Mouse (Mus musculus) CH12.LX (cell line): ENCODE data around the gene Dcakd. TPM values are rescaled to one million over a fixed set of nuclear protein-coding genes. Genes with fewer than 3 reads are reported as not detected.

Source experiments
- DNase-seq: peaks from one replicate; pipeline ENCODE4 v3.0.0-alpha.2; 2013; ENCODE audit errors: extremely low read depth
- H3K27ac ChIP-seq: 2 replicates; pipeline ENCODE4 v1.5.1; 2012; ENCODE audit warnings: low read depth, mild to moderate bottlenecking, control low read depth, moderate library complexity; ENCODE audit not compliant: insufficient read depth
- H3K27me3 ChIP-seq: replicated peaks from 2 replicates; pipeline ENCODE3; 2012; ENCODE audit warnings: inconsistent platforms
- H3K36me3 ChIP-seq, 2 experiments: replicated peaks in 1 of 2; 2 replicates each; pipeline versions ENCODE3 to v1.6.1; 2012; ENCODE audit warnings: inconsistent platforms in 1 of 2, low read length in 1 of 2, mild to moderate bottlenecking in 1 of 2, mixed read lengths in 1 of 2, moderate library complexity in 1 of 2; ENCODE audit not compliant: control insufficient read depth in 1 of 2, insufficient read depth in 1 of 2
- H3K4me1 ChIP-seq, 2 experiments: 2 replicates each; pipeline ENCODE4 v1.6.1; 2012; ENCODE audit warnings: inconsistent platforms in 1 of 2, moderate library complexity in 1 of 2; ENCODE audit not compliant: insufficient read depth in 2 of 2, control insufficient read depth in 1 of 2
- H3K4me2 ChIP-seq: 2 replicates; pipeline ENCODE4 v1.6.1; 2012; ENCODE audit warnings: low read depth, mild to moderate bottlenecking, control low read depth; ENCODE audit not compliant: poor library complexity, insufficient read depth, severe bottlenecking
- H3K4me3 ChIP-seq, 3 experiments: fragments of 150-350 bp in 1 of 3; sonication (generic) in 1 of 3; replicated peaks in 1 of 3; 2 replicates each; pipeline versions ENCODE3 to v1.5.1; 2011 to 2012; ENCODE audit warnings: low read depth in 2 of 3, low read length in 2 of 3, mild to moderate bottlenecking in 2 of 3, moderate library complexity in 2 of 3, control low read depth in 1 of 3, improper control_type of control experiment in 1 of 3, inconsistent platforms in 1 of 3, mixed read lengths in 1 of 3; ENCODE audit not compliant: poor library complexity in 1 of 3
- H3K79me2 ChIP-seq: replicated peaks from 2 replicates; pipeline ENCODE4 v1.6.1; 2012; ENCODE audit warnings: mild to moderate bottlenecking, moderate library complexity; ENCODE audit not compliant: control insufficient read depth, poor library complexity, insufficient read depth, severe bottlenecking; ENCODE audit errors: extremely low read depth
- H3K9ac ChIP-seq: 2 replicates; pipeline ENCODE4 v1.6.1; 2012; ENCODE audit warnings: low read depth, mild to moderate bottlenecking, control low read depth, moderate library complexity; ENCODE audit not compliant: insufficient read depth
- H3K9me3 ChIP-seq: replicated peaks from 2 replicates; pipeline ENCODE3; 2012; ENCODE audit warnings: low read length, inconsistent platforms, mixed read lengths
- CHD1 ChIP-seq: IDR thresholded peaks from 2 replicates; pipeline ENCODE4 v1.6.1; 2012; ENCODE audit warnings: low read depth, low read length, improper control_type of control experiment, inconsistent platforms
- CTCF ChIP-seq, 2 experiments: IDR thresholded peaks in 1 of 2; conservative IDR thresholded peaks in 1 of 2; 2 replicates each; pipeline ENCODE4 v1.5.1; 2011 to 2012; ENCODE audit warnings: low read depth in 2 of 2, low read length in 2 of 2, improper control_type of control experiment in 1 of 2, inconsistent platforms in 1 of 2, mild to moderate bottlenecking in 1 of 2, moderate library complexity in 1 of 2
- ELF1 ChIP-seq: IDR thresholded peaks from 2 replicates; pipeline ENCODE4 v1.6.1; 2014; ENCODE audit warnings: low read depth, mild to moderate bottlenecking, inconsistent platforms, low read length, improper control_type of control experiment
- GABPA ChIP-seq: IDR thresholded peaks from 2 replicates; pipeline ENCODE4 v1.6.1; 2012; ENCODE audit warnings: low read depth, low read length, improper control_type of control experiment, inconsistent platforms; ENCODE audit not compliant: insufficient replicate concordance
- HCFC1 ChIP-seq: IDR thresholded peaks from 2 replicates; pipeline ENCODE4 v1.6.1; 2012; ENCODE audit warnings: low read depth, mild to moderate bottlenecking, inconsistent platforms, low read length, improper control_type of control experiment
- IRF4 ChIP-seq: IDR thresholded peaks from 2 replicates; pipeline ENCODE4 v1.6.1; 2014; ENCODE audit warnings: low read depth, mild to moderate bottlenecking, inconsistent platforms, low read length, improper control_type of control experiment
- KAT2A ChIP-seq: IDR thresholded peaks from 2 replicates; pipeline ENCODE4 v1.6.1; 2012; ENCODE audit warnings: low read length, improper control_type of control experiment, inconsistent platforms; ENCODE audit not compliant: insufficient replicate concordance
- MAX ChIP-seq: IDR thresholded peaks from 2 replicates; pipeline ENCODE4 v1.6.1; 2011; ENCODE audit warnings: low read length, improper control_type of control experiment
- MEF2A ChIP-seq: IDR thresholded peaks from 2 replicates; pipeline ENCODE4 v1.6.1; 2014; ENCODE audit warnings: low read depth, mild to moderate bottlenecking, inconsistent platforms, low read length, improper control_type of control experiment, borderline replicate concordance
- NELFE ChIP-seq: IDR thresholded peaks from 2 replicates; pipeline ENCODE4 v1.6.1; 2011; ENCODE audit warnings: low read depth, low read length, improper control_type of control experiment
- PAX5 ChIP-seq: IDR thresholded peaks from 2 replicates; pipeline ENCODE4 v1.6.1; 2012; ENCODE audit warnings: low read length, inconsistent platforms, mixed read lengths
- POLR2A ChIP-seq: IDR thresholded peaks from 2 replicates; pipeline ENCODE4 v1.6.1; 2011; ENCODE audit warnings: low read depth, mild to moderate bottlenecking, improper control_type of control experiment, low read length
- SMC3 ChIP-seq: IDR thresholded peaks from 2 replicates; pipeline ENCODE4 v1.6.1; 2011; ENCODE audit warnings: low read depth, low read length, improper control_type of control experiment
- TCF12 ChIP-seq: IDR thresholded peaks from 2 replicates; pipeline ENCODE4 v1.6.1; 2014; ENCODE audit warnings: low read depth, mild to moderate bottlenecking, inconsistent platforms, low read length, improper control_type of control experiment
- USF1 ChIP-seq: IDR thresholded peaks from 2 replicates; pipeline ENCODE4 v1.6.1; 2014; ENCODE audit warnings: low read depth, mild to moderate bottlenecking, inconsistent platforms, low read length, improper control_type of control experiment
- USF2 ChIP-seq: conservative IDR thresholded peaks from 2 replicates; pipeline ENCODE4 v1.6.1; 2011; ENCODE audit warnings: low read depth, low read length, improper control_type of control experiment
- ZMIZ1 ChIP-seq: IDR thresholded peaks from 2 replicates; pipeline ENCODE4 v1.6.1; 2012; ENCODE audit warnings: low read depth, mild to moderate bottlenecking, inconsistent platforms, low read length, improper control_type of control experiment
- dilution Hi-C: fragments of 300-500 bp; cut with MboI; formaldehyde crosslinking; loops from 2 replicates; pipeline ENCODE4 v1.14.3; 2020; ENCODE audit warnings: low sequenced_read_pairs; ENCODE audit not compliant: extremely low pct_unique_long_range_greater_than_20kb, extremely low pct_ligation_motif_present
- in situ Hi-C: fragments of 300-500 bp; cut with MboI; formaldehyde crosslinking; loops from 3 replicates; pipeline ENCODE4 v1.14.3; 2019; ENCODE audit warnings: low sequenced_read_pairs, low pct_ligation_motif_present, low pct_unique_long_range_greater_than_20kb, mixed read lengths
- polyA plus RNA-seq: library from polyadenylated mRNA; unstranded; fragments of >175 nt; gene quantifications from 2 replicates; pipeline ENCODE4 v1.2.1, GENCODE M21; 2012; ENCODE audit warnings: low read depth; ENCODE audit not compliant: insufficient read length
- total RNA-seq, 2 experiments: library from RNA; depleted of rRNA; stranded (reverse); fragments of 300-350 nt in 1 of 2; fragments of >200 nt in 1 of 2; gene quantifications; 2 replicates each; pipeline ENCODE4 v1.2.3; 2012 to 2014

Dcakd gene
- total and polyA plus RNA-seq, 3 experiments, result 8.8 to 89.0 (median 24.0) TPM

- DNase-seq, result no peak
- in situ Hi-C loops, result no loop called here
- H3K4me2 ChIP-seq, result no peak overlapping the region
- no peaks in the 10 kb centered on the region for H3K27me3 ChIP-seq
- H3K4me1 ChIP-seq, result no peaks in the 10 kb centered on the region
- H3K4me3 ChIP-seq, result no peak overlapping the region
- H3K9me3 ChIP-seq, result no peaks in the 10 kb centered on the region
- dilution Hi-C loops, result no loop called here
- no peaks in the 10 kb centered on the region; the same call in none of the 2 replicates for H3K79me2 ChIP-seq
- TF ChIP-seq CTCF (conservative IDR thresholded peaks at IDR 0.05 in 1 of 2, IDR thresholded peaks at IDR 0.05 in 1 of 2; ENCODE audit: low read depth in 2 of 2, low read length in 2 of 2), result no peak
- no peak for TF ChIP-seq POLR2A
- no peak for TF ChIP-seq GABPA
- no peak for TF ChIP-seq ELF1
- TF ChIP-seq MAX, result no peak
- no peak for TF ChIP-seq ZMIZ1
- no peak for TF ChIP-seq MEF2A
- no peak for TF ChIP-seq HCFC1
- TF ChIP-seq KAT2A, result no peak
- no peak for TF ChIP-seq USF1
- no peak for TF ChIP-seq NELFE
- no peak for TF ChIP-seq PAX5
- TF ChIP-seq SMC3, result no peak
- no peak for TF ChIP-seq CHD1
- no peak overlapping the region for H3K9ac ChIP-seq
- H3K27ac ChIP-seq, result no peak overlapping the region
- peaks cover 40 to 87% of the 10 kb centered on the region in 2 experiments for H3K36me3 ChIP-seq
Observed at GRCm38 (mm10) chr11:103001063-103001462, 27.1 kb downstream of the Dcakd start.

GRCm38 (mm10) chr11:103000111-103000510, 28.0 kb downstream of the Dcakd start:
- no peaks in the 10 kb centered on the region for H3K4me1 ChIP-seq
- TF ChIP-seq MEF2A, result no peak
- TF ChIP-seq IRF4, result no peak
- no peak for TF ChIP-seq CTCF (conservative IDR thresholded peaks at IDR 0.05 in 1 of 2, IDR thresholded peaks at IDR 0.05 in 1 of 2; ENCODE audit: low read depth in 2 of 2, low read length in 2 of 2)
- no peak for TF ChIP-seq USF2
- TF ChIP-seq SMC3, result no peak
- no peak for TF ChIP-seq TCF12
- H3K79me2 ChIP-seq, result no peaks in the 10 kb centered on the region; the same call in none of the 2 replicates
- in situ Hi-C loops, result no loop called here
- H3K36me3 ChIP-seq, result peaks cover 49 to 87% of the 10 kb centered on the region in 2 experiments
- dilution Hi-C loops, result no loop called here
- H3K4me3 ChIP-seq, result no peak overlapping the region
- DNase-seq, result no peak
- H3K27me3 ChIP-seq, result no peaks in the 10 kb centered on the region
- no peaks in the 10 kb centered on the region for H3K9me3 ChIP-seq
- H3K4me2 ChIP-seq, result no peak overlapping the region
- no peak overlapping the region; the same call in 1 of the 2 replicates for H3K27ac ChIP-seq
- no peak overlapping the region for H3K9ac ChIP-seq
